Mouse (Mus musculus) kidney, adult 10 weeks (tissue): Measurements from ENCODE around the gene Itgb3bp. TPM values are rescaled to one million over a fixed set of nuclear protein-coding genes. Genes with fewer than 3 reads are reported as not detected.

Source experiments
- polyA plus RNA-seq: library from polyadenylated mRNA; stranded (reverse); fragments of 350-450 nt; fragmentation: Illumina TruSeq; extraction: RNeasy Lipid Tissue Mini Kit (QIAGEN cat#74804); gene quantifications from one replicate; pipeline ENCODE4 v1.2.3, GENCODE M21; 2014; ENCODE audit warnings: low read depth, low replicate concordance

The Itgb3bp gene
- 50.0 TPM for polyA plus RNA-seq

DNA sequence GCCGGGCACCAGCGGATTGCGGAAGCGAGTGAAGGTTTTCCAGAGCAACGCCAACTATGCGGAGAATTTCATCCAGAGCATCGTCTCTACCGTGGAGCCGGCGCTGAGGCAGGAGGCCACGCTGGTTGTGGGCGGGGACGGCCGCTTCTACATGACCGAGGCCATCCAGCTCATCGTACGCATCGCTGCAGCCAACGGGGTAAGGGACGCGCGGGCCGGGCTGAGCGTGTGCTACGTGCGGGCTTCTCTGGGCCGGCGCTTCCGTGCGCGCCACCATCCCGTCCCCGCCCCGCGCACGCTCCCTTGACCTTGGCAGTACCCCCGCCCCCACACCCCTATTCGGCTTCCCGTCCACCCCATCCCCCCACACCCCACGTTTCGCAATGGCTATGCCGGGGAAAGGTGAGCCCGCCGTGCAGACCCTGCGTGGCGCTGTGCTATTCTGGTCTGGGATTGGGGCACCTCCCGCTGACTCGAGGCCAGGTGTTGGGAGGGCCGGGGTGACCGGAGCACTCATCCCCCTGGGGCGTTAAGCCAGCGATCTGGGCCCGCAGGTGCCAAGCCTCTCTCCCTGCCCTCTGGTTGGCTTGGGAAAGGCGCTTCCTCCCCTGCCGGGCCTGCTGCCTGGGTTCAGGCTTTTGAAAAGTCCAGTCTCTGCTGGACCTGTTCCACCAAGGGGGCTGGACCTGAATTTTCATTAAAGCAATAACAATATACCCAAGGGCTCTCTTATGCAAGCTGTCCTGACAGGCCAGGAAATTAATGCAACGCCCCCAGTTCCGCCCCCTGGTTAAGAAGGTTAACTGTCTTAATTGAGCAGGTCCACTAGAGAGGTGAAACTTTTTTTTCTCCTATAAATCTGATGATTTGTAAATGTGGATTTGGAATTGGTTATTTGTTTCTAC is at the start of gene Itgb3bp:
Itgb3bp (minus strand) TSS at position 201 of the 905 bp plus-strand sequence.

DNA sequence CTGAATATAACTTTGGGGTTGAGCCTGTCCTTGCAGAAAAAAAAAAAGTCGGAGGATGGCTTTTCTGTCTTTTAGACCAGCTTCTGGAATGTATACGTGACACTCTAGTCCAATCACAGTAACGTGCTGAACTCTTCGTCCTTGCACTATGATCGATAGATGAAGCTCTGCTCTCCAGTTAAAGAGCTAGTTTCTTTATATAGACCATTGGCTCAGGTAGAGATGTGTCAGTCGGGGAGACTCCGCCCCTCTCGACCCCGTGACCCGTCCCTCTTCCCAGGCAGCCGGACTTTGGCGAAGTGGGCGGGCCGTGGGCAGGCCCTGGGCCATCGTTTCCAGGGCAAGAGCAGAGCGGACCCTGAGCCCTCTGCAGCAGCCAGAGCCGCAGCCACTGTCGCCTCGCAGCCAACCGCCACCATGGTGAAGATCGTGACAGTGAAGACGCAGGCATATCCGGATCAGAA is 432 bp downstream of the Itgb3bp start, which contains the start of gene Pgm1:
Pgm1 (plus strand) TSS at position 266 of the 464 bp plus-strand sequence.

DNA sequence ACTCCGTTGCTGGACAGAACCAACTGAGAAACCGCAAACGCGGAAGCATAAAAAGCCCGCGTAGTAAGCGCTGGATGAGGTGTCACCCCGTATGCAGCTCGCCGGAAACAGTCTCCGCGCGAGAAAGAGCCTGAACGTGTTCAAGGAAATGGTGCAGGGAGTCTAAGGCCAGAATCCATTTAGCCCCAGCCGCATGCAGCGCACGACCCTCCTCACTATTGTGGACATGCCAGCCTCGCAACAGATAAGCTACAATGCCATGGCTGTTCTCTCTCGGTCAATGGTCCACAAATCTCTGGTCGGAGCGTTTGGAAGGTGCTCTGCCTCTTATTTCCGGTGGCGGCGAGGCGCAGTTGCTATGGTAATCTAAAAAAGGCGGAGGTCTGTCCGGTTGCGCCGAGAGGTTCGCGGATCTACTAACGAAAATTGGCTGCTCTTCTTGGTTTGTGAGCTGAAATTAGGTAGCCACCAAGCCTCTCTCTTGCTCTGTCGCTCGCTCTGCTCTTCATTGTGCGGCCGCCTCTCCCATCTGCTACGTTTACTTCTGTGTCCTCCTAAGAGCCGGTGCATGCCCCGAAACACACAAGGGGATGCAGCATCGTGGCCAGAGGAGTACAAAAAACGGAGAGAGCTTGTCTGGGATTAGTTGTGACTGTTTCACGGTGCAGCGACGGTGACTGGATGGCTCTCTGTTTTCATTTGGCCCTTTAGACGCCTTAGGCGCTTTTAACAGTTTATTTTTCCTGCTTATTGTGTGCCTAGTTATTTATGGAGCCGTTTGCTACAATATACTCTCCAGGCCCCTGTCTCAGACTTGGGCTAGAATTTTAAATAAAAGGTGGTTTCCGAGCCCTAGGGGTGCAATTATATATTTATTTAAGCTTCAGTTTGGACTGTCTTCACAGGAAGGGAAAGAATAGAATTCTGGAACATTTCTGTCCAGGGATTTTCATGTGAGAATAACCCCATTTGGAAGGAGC is 100.2 kb downstream of the Itgb3bp start, which contains the start of gene Efcab7:
Efcab7 (plus strand) TSS at position 105 of the 980 bp plus-strand sequence.

Other genes starting within 250 kb of the Itgb3bp start
- gene Alg6, start 214.1 kb downstream of the Itgb3bp start, polyA plus RNA-seq, result 22.1 TPM
- 8.9 TPM for gene Efcab7, start 100.6 kb downstream of the Itgb3bp start, polyA plus RNA-seq
- gene Pgm1, start 399 bp downstream of the Itgb3bp start, polyA plus RNA-seq, result 38.6 TPM
- 10.0 TPM for gene Ror1, start 166.0 kb upstream of the Itgb3bp start, polyA plus RNA-seq